In genomic region chr15:79110528-79110927, GRCm38 (mm10) we compare ENCODE assay signal across 8 mouse cellular contexts. TPM values are rescaled to one million over a fixed set of nuclear protein-coding genes. Genes with fewer than 3 reads are reported as not detected.
A peak's percentile ranks its signal among the peaks of the same experiment; 100 is the strongest.
DNase-seq lines count a peak whose midpoint lies in the region; ATAC-seq and TF ChIP-seq lines count a peak whose summit lies in the region.

No protein-coding gene starts in this region.

- H3K36me3 ChIP-seq in lung, embryonic 15.5 days, result peaks cover 14% of the 10 kb centered on the region
- peaks cover 6% of the 10 kb centered on the region; the same call in 1 of the 2 replicates for H3K36me3 ChIP-seq in forebrain, embryonic 13.5 days (ENCODE audit: poor library complexity, severe bottlenecking)
- H3K36me3 ChIP-seq in limb, embryonic 12.5 days, result peaks cover 32% of the 10 kb centered on the region
- peaks cover 11% of the 10 kb centered on the region for H3K36me3 ChIP-seq in small intestine, adult 2 months (ENCODE audit: control insufficient read depth, insufficient read depth, low read length)

- no peaks in the 10 kb centered on the region for H3K27me3 ChIP-seq in lung, embryonic 15.5 days
- H3K27me3 ChIP-seq in forebrain, embryonic 13.5 days, result peaks cover 2% of the 10 kb centered on the region; the same call in 1 of the 2 replicates
- H3K27me3 ChIP-seq in limb, embryonic 12.5 days, result peaks cover 8% of the 10 kb centered on the region
- no peaks in the 10 kb centered on the region for H3K27me3 ChIP-seq in small intestine, adult 2 months (ENCODE audit: control insufficient read depth, insufficient read depth, low read length)

- TF ChIP-seq POLR2A in lung, adult 2 months (IDR thresholded peaks at IDR 0.05; ENCODE audit: borderline replicate concordance, extremely low read depth, low read depth, low read length), result no peak
- no peak for TF ChIP-seq POLR2A in small intestine, adult 2 months (IDR thresholded peaks at IDR 0.05; ENCODE audit: low read depth, low read length)

- H3K4me1 ChIP-seq in lung, embryonic 15.5 days, result peaks cover 32% of the 10 kb centered on the region
- H3K4me1 ChIP-seq in lung, adult 2 months (ENCODE audit: control insufficient read depth, insufficient read depth, low read length), result peaks cover 10% of the 10 kb centered on the region
- peaks cover 34% of the 10 kb centered on the region for H3K4me1 ChIP-seq in forebrain, embryonic 13.5 days
- H3K4me1 ChIP-seq in limb, embryonic 12.5 days (replicated peaks), result peaks cover 36% of the 10 kb centered on the region
- H3K4me1 ChIP-seq in small intestine, adult 2 months (ENCODE audit: control insufficient read depth, insufficient read depth, insufficient read length, low read length), result peaks cover 16% of the 10 kb centered on the region; the same call in 1 of the 2 replicates

- peak overlapping the region; percentile 98 for H3K4me2 ChIP-seq in lung, embryonic 15.5 days
- peak overlapping the region; percentile 96 for H3K4me2 ChIP-seq in forebrain, embryonic 13.5 days
- peak overlapping the region; percentile 96 for H3K4me2 ChIP-seq in limb, embryonic 12.5 days

- no peak for ATAC-seq in lung, embryonic 15.5 days (ENCODE audit: borderline replicate concordance, extremely low read depth, low FRiP score, low TSS enrichment)
- no peak for ATAC-seq in forebrain, embryonic 13.5 days
- no peak for ATAC-seq in limb, embryonic 12.5 days (ENCODE audit: insufficient number of reproducible peaks, insufficient read depth, low FRiP score, low TSS enrichment, low read depth)

- no peak for DNase-seq in lung, adult 2 months
- no peak for DNase-seq in adrenal gland, postnatal 10 days
- DNase-seq in urinary bladder, adult 2 months (ENCODE audit: low spot score), result no peak
- no peak for DNase-seq in cerebellum, postnatal 14 days

- peak overlapping the region; percentile 91 for H3K4me3 ChIP-seq in lung, embryonic 15.5 days
- H3K4me3 ChIP-seq in lung, adult 2 months (replicated peaks; ENCODE audit: extremely low read depth, low read depth, low read length), result no peak overlapping the region
- peak overlapping the region; percentile 90 for H3K4me3 ChIP-seq in forebrain, embryonic 13.5 days
- H3K4me3 ChIP-seq in limb, embryonic 12.5 days (replicated peaks), result peak overlapping the region; percentile 92
- H3K4me3 ChIP-seq in small intestine, adult 2 months (ENCODE audit: low read depth, low read length), result peak overlapping the region; percentile 17

- WGBS in lung, embryonic 15.5 days, result 69% methylated on average over 2 of the region's 2 CpGs
- 57% methylated on average over 2 of the region's 2 CpGs for WGBS in lung, adult 2 months
- WGBS in forebrain, embryonic 13.5 days, result 66% methylated on average over 2 of the region's 2 CpGs
- WGBS in limb, embryonic 12.5 days, result 57% methylated on average over 2 of the region's 2 CpGs
- WGBS in small intestine, adult 2 months, result 85% methylated on average over 2 of the region's 2 CpGs

- no peak overlapping the region for H3K27ac ChIP-seq in lung, embryonic 15.5 days
- H3K27ac ChIP-seq in forebrain, embryonic 13.5 days, result no peak overlapping the region
- no peak overlapping the region for H3K27ac ChIP-seq in limb, embryonic 12.5 days
- no peak overlapping the region; the same call in 1 of the 2 replicates for H3K27ac ChIP-seq in small intestine, adult 2 months (ENCODE audit: insufficient read depth, low read depth, low read length)

- H3K9ac ChIP-seq in lung, embryonic 15.5 days, result no peak overlapping the region
- H3K9ac ChIP-seq in forebrain, embryonic 13.5 days, result peak overlapping the region; percentile 89
- no peak overlapping the region; the same call in 1 of the 2 replicates for H3K9ac ChIP-seq in limb, embryonic 12.5 days (replicated peaks)

- no peaks in the 10 kb centered on the region for H3K9me3 ChIP-seq in lung, embryonic 15.5 days
- H3K9me3 ChIP-seq in forebrain, embryonic 13.5 days (replicated peaks), result no peaks in the 10 kb centered on the region
- no peaks in the 10 kb centered on the region for H3K9me3 ChIP-seq in limb, embryonic 12.5 days

- TF ChIP-seq CTCF in lung, adult 2 months (IDR thresholded peaks at IDR 0.05; ENCODE audit: insufficient read depth, low read length), result no peak
- no peak for TF ChIP-seq CTCF in small intestine, adult 2 months (IDR thresholded peaks at IDR 0.05; ENCODE audit: extremely low read depth, insufficient read length, insufficient replicate concordance, low read depth, low read length)

RNA-seq across cellular contexts. Expression of gene Micall1, which starts 1.8 kb away (rescaled TPM):
- polyA plus RNA-seq in lung, embryonic 15.5 days (2015; fragmentation: Nextera tagmentation; extraction: Ambion mirVana), result 7.5 and 8.8 TPM in 2 replicates
- 31.9 and 36.1 TPM in 2 replicates for polyA plus RNA-seq in lung, adult 2 months (2012; rRNA removed)
- 5.4 and 6.5 TPM in 2 replicates for polyA plus RNA-seq in forebrain, embryonic 13.5 days (2015; fragmentation: Nextera tagmentation; extraction: Ambion mirVana)
- 12.2 and 13.0 TPM in 2 replicates for polyA plus RNA-seq in limb, embryonic 12.5 days (2016; fragmentation: Nextera tagmentation; extraction: Ambion mirVana)
- 18.8 and 23.8 TPM in 2 replicates for polyA plus RNA-seq in small intestine, adult 2 months (2012; rRNA removed)
- 10 to 100 TPM; 29.0 to 33.4 TPM for total RNA-seq in adrenal gland, postnatal 10 days (2021)
- polyA plus RNA-seq in urinary bladder, adult 2 months (2012; rRNA removed), result 63.5 and 79.4 TPM in 2 replicates

RNA-seq across cellular contexts. Expression of gene Polr2f, which starts 30.3 kb away (rescaled TPM):
- 240 and 281 TPM in 2 replicates for polyA plus RNA-seq in lung, embryonic 15.5 days (2015; fragmentation: Nextera tagmentation; extraction: Ambion mirVana)
- 35.2 and 38.9 TPM in 2 replicates for polyA plus RNA-seq in lung, adult 2 months (2012; rRNA removed)
- polyA plus RNA-seq in forebrain, embryonic 13.5 days (2015; fragmentation: Nextera tagmentation; extraction: Ambion mirVana), result 300 and 353 TPM in 2 replicates
- 353 and 382 TPM in 2 replicates for polyA plus RNA-seq in limb, embryonic 12.5 days (2016; fragmentation: Nextera tagmentation; extraction: Ambion mirVana)
- polyA plus RNA-seq in small intestine, adult 2 months (2012; rRNA removed), result 18.3 and 32.2 TPM in 2 replicates
- total RNA-seq in adrenal gland, postnatal 10 days (2021), result 100 to 1,000 TPM; 145 TPM
- polyA plus RNA-seq in urinary bladder, adult 2 months (2012; rRNA removed), result 145 and 194 TPM in 2 replicates

RNA-seq across cellular contexts. Expression of gene 1700088E04Rik, which starts 30.5 kb away (rescaled TPM):
- 9.9 and 10.8 TPM in 2 replicates for polyA plus RNA-seq in lung, embryonic 15.5 days (2015; fragmentation: Nextera tagmentation; extraction: Ambion mirVana)
- 20.1 and 20.8 TPM in 2 replicates for polyA plus RNA-seq in lung, adult 2 months (2012; rRNA removed)
- polyA plus RNA-seq in forebrain, embryonic 13.5 days (2015; fragmentation: Nextera tagmentation; extraction: Ambion mirVana), result 12.1 and 13.7 TPM in 2 replicates
- polyA plus RNA-seq in limb, embryonic 12.5 days (2016; fragmentation: Nextera tagmentation; extraction: Ambion mirVana), result 4.1 and 8.4 TPM in 2 replicates
- 0.56 and 1.2 TPM in 2 replicates for polyA plus RNA-seq in small intestine, adult 2 months (2012; rRNA removed)
- 1 to 10 TPM; 3.5 to 3.7 TPM for total RNA-seq in adrenal gland, postnatal 10 days (2021)
- polyA plus RNA-seq in urinary bladder, adult 2 months (2012; rRNA removed), result 3.7 and 4.0 TPM in 2 replicates

RNA-seq across cellular contexts. Expression of gene Eif3l, which starts 35.5 kb away (rescaled TPM):
- 223 and 225 TPM in 2 replicates for polyA plus RNA-seq in lung, embryonic 15.5 days (2015; fragmentation: Nextera tagmentation; extraction: Ambion mirVana)
- 81.2 and 105 TPM in 2 replicates for polyA plus RNA-seq in lung, adult 2 months (2012; rRNA removed)
- 207 and 215 TPM in 2 replicates for polyA plus RNA-seq in forebrain, embryonic 13.5 days (2015; fragmentation: Nextera tagmentation; extraction: Ambion mirVana)
- polyA plus RNA-seq in limb, embryonic 12.5 days (2016; fragmentation: Nextera tagmentation; extraction: Ambion mirVana), result 232 and 241 TPM in 2 replicates
- 52.5 and 88.3 TPM in 2 replicates for polyA plus RNA-seq in small intestine, adult 2 months (2012; rRNA removed)
- 100 to 1,000 TPM; 172 to 182 TPM for total RNA-seq in adrenal gland, postnatal 10 days (2021)
- polyA plus RNA-seq in urinary bladder, adult 2 months (2012; rRNA removed), result 125 and 145 TPM in 2 replicates

RNA-seq across cellular contexts. Expression of gene Ankrd54, which starts 47.8 kb away (rescaled TPM):
- polyA plus RNA-seq in lung, embryonic 15.5 days (2015; fragmentation: Nextera tagmentation; extraction: Ambion mirVana), result 57.0 and 61.0 TPM in 2 replicates
- 60.7 and 67.3 TPM in 2 replicates for polyA plus RNA-seq in lung, adult 2 months (2012; rRNA removed)
- 53.0 and 53.9 TPM in 2 replicates for polyA plus RNA-seq in forebrain, embryonic 13.5 days (2015; fragmentation: Nextera tagmentation; extraction: Ambion mirVana)
- polyA plus RNA-seq in limb, embryonic 12.5 days (2016; fragmentation: Nextera tagmentation; extraction: Ambion mirVana), result 63.7 and 67.1 TPM in 2 replicates
- polyA plus RNA-seq in small intestine, adult 2 months (2012; rRNA removed), result 70.4 and 92.7 TPM in 2 replicates
- total RNA-seq in adrenal gland, postnatal 10 days (2021), result 10 to 100 TPM; 19.2 to 21.4 TPM
- 24.5 and 26.0 TPM in 2 replicates for polyA plus RNA-seq in urinary bladder, adult 2 months (2012; rRNA removed)
